Mouse (Mus musculus) gonadal fat pad, adult 2 months (tissue): ENCODE results near the gene Nmrk1. TPM values are rescaled to one million over a fixed set of nuclear protein-coding genes. Genes with fewer than 3 reads are reported as not detected.
"Not testable (repeated sequence)": the region's sequence is repeated elsewhere in the genome, so short reads cannot be mapped to it uniquely, and the experiment has no call there.

ENCODE experiments used
- DNase-seq: peaks from one replicate; pipeline ENCODE4 v3.0.0-alpha.2; 2012; ENCODE audit warnings: low read depth
- polyA plus RNA-seq: library from polyadenylated mRNA; depleted of rRNA; stranded (reverse); fragments of >200 nt; gene quantifications from 2 replicates; pipeline ENCODE4 v1.2.3, GENCODE M21; 2012; rRNA removed

Nmrk1 gene
- polyA plus RNA-seq, result 13.7 and 18.3 TPM in 2 replicates

- DNase-seq, result peak; percentile 52
These were observed at the start of gene Nmrk1, which contains the start of gene Ostf1 for GRCm38 (mm10) chr19:18631644-18632219. TSS of gene Nmrk1 (plus strand) at chr19:18631950. TSS of gene Ostf1 (minus strand) at chr19:18631823.

GRCm38 (mm10) chr19:18582226-18582625 lies 49.5 kb upstream of the Nmrk1 start:
- DNase-seq, result no peak

DNA sequence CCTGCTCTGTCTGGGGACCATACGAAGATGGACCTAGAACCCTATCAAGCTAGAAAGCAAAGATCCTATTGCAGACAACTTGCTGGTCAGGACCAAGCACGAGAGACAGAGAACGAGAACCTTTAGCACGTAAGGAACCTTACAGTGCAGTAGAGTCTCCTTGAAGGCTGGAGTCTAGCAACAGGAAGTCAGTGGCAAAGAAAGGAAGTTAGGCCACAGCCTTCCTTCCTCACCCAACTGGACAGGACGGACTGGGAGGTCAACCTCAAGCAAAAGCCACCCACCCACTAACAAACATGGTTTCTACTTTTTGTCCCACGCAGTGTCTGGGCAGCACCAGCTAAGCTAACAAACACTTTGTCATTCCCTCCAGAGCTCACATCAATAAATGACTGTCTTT lies 48.9 kb upstream of the Nmrk1 start:
- no peak for DNase-seq

GRCm38 (mm10) chr19:18583706-18584105 lies 48.0 kb upstream of the Nmrk1 start:
- DNase-seq, result no peak

DNA sequence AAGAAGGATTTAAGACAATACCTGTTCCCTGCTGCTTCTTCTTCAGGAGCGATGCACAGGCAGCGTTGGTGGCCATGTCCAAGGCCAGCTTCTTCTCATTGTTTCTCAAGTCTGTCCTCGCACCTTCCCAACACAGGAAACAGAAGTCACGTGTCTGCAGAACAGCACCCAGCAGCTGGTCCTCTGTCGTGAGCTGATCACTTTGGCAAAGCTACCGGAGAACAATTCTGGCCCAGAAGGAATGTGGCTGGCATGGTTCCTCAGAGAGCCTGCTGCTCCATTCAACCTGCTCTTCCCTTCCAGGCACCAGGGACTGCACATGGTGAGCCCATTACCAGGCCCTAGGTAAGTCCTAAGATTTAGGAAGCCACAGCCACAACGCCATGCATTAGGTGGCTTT lies 47.1 kb upstream of the Nmrk1 start:
- DNase-seq, result no peak

GRCm38 (mm10) chr19:18587118-18587517 lies 44.6 kb upstream of the Nmrk1 start:
- no peak for DNase-seq

GRCm38 (mm10) chr19:18588243-18588642 lies 43.5 kb upstream of the Nmrk1 start:
- no peak for DNase-seq

GRCm38 (mm10) chr19:18588801-18589200 lies 42.9 kb upstream of the Nmrk1 start:
- not testable (repeated sequence) for DNase-seq

DNA sequence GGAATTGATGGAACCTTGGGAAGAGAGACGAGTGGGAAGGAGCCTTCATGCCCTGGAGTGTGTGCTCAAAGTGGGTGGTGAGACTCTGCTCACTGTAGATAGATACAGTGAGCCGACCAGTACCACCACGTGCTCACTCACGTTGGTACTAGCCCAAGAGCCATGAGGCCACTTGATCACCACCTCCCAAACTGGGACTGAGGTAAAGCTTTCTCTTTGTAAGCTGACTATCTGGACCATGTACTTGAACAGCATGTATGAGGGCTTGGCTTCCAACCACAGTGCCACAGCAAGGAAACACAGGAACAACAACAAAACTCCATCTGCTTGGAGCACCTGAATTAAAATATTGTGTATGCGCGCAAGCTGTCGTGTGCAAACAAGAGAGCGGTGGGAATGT lies 42.5 kb upstream of the Nmrk1 start:
- no peak for DNase-seq

- no peak for DNase-seq
These were observed 41.5 kb upstream of the Nmrk1 start for GRCm38 (mm10) chr19:18590234-18590633.

- no peak for DNase-seq
These were observed 40.8 kb upstream of the Nmrk1 start for GRCm38 (mm10) chr19:18590942-18591354.

GRCm38 (mm10) chr19:18592919-18593318 lies 38.8 kb upstream of the Nmrk1 start:
- no peak for DNase-seq

GRCm38 (mm10) chr19:18593722-18594121 lies 38.0 kb upstream of the Nmrk1 start:
- DNase-seq, result no peak

- DNase-seq, result no peak
These were observed 34.9 kb upstream of the Nmrk1 start for GRCm38 (mm10) chr19:18596876-18597275.

- DNase-seq, result no peak
These were observed 34.0 kb upstream of the Nmrk1 start for GRCm38 (mm10) chr19:18597772-18598171.

DNA sequence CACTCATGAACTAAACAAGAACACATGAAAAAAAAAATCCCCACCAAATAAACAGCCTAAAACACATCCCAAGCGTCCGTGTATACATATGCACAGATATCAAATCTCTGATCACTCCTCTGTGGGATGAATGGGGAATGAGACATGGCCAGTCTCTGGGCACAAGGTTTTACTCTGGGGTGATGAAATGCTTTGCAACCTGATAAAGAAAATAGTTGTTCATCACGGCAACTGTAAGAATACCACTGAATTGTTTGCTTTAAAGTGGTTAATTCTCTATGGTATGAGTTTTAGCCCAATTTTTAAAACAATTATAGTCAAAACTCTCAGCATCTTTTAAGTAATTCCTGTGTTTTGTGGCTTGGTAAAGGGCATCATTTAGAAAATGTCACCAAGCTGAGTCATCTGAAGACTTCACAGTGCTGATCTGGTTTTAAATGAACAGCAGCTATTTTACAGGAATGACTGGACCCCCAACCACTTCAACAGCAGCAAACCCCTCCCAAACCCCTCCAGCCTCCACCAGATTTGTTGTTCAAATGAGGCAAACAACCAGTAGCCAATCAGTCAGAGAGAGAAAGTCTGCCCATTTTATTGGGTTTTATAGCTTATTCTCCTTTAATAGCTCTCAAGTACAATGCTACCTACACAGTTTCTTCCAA lies 33.4 kb upstream of the Nmrk1 start:
- no peak for DNase-seq

DNA sequence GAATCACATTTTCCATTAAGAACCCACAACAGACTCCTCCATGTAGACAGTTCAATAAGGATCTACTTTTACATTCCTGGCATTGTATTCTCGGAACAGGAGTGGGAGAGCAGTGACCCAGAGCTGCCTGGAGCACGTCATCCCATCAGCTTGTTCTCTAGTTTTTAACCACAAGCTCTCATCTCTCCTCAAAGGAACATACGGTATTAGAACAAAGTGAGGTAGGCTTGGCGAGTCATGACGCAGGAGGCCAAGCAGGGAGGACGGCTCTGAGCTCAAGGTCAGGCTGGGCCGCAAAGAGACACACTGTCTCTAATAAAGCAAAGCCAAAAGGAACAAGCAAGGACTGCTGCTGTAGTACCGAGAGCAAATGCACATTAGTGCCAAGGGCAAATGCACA lies 32.7 kb upstream of the Nmrk1 start:
- no peak for DNase-seq

DNA sequence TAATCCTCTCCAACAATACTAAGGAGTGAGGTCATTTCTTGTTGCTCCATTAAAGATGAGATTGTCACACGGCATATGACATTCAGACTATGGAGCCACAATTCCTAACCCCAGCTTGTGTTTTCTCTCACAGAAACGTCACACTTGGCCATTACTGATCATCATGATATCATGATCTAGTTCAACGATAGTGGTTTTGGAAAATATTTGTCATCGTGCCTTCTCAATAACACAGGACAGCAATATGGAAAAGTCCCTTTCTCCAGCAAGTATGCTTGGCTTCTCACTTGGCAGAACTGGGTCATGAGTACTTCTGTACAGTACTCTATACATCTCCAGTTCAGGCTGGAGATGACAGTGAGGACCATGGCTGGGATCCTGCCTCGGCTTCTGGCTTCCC lies 32.1 kb upstream of the Nmrk1 start:
- DNase-seq, result no peak

- no peak for DNase-seq
These were observed 31.1 kb upstream of the Nmrk1 start for GRCm38 (mm10) chr19:18600611-18601010.

- no peak for DNase-seq
These were observed 28.7 kb upstream of the Nmrk1 start for GRCm38 (mm10) chr19:18603011-18603410.

DNA sequence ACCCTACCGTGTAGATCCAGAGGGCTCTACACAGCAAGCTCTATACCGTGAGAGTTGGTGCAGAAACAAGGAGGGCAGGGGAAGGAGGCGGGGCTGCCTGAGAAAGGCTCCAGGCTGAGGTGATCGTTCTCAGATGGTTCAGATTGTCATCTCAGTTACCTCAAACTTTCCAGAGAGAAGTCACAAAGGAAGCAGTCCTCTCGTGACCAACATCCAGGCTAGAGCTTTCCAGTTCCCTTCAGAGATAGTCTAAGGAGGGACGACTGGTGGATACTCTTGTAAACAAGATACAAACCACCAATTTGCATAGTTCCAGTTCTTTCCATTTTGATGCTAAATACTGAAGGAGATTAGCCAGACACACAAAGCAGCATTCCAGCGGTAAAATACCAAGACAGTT lies 23.8 kb upstream of the Nmrk1 start:
- no peak for DNase-seq

DNA sequence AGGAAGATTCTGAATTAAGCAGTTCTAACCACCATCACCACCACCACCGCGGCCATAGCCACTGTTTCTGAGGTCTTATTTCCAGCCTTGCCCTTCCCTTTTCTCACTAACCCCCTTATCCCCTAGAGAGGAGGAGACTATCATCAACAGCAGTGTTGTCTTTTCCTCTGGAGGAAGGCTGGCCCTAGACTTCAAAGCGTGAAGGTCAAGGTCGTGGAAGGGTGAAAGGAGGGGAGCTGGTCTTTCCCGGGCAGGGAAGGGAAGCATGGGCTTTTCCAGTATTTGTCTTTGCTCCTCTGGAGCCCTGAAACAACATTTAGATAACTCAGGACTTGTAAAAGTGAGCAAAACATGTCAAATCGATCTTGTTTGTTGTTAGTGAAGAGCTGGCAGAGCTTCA lies 22.8 kb upstream of the Nmrk1 start:
- no peak for DNase-seq

DNA sequence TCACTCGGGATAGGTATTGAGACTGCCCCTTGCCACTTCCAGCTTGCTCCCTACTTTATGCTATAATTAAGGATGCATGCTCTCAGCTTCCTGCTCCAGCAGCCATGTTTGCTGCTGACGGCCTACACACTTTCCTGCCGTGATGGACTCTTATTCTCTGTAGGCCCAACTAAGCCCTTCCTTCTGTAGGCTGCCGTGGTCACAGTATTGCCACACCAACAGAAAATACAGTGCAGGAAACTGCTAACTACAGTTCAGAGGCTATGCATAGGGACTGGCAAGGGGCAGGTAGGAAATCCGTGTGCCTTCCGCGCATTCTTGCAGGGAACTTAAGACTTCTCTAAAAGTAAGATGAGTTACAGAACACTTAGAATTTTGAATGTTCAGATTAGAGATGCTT lies 17.4 kb upstream of the Nmrk1 start:
- DNase-seq, result no peak
